Mouse (Mus musculus) hindbrain, embryonic 13.5 days (tissue): ENCODE measurements at regions not wholly inside any gene's neighbourhood (a gene's known extent, or its start where the extent isn't known, plus 50 kb on each side); places are given as distances from the start of the nearest gene placed in this dataset.
"Not testable (repeated sequence)": the region's sequence is repeated elsewhere in the genome, so short reads cannot be mapped to it uniquely, and the experiment has no call there.

Experiments
- ATAC-seq: fragments of 200-750 bp; cut with Nextera tagmentation; 2 replicates; pipeline ENCODE4 v1.8.0; 2017; ENCODE audit warnings: moderate TSS enrichment; ENCODE audit not compliant: low FRiP score
- H3K27ac ChIP-seq: fragments of 300-500 bp; sonication (generic); 2 replicates; pipeline ENCODE4 v1.5.1; 2015; ENCODE audit warnings: inconsistent platforms, mild to moderate bottlenecking, moderate library complexity
- H3K27me3 ChIP-seq: fragments of 300-500 bp; sonication (generic); 2 replicates; pipeline ENCODE4 v1.6.1; 2015; ENCODE audit warnings: mild to moderate bottlenecking, inconsistent platforms
- H3K36me3 ChIP-seq: fragments of 300-500 bp; sonication (generic); 2 replicates; pipeline ENCODE4 v1.6.1; 2015; ENCODE audit warnings: mild to moderate bottlenecking, inconsistent platforms
- H3K4me1 ChIP-seq: fragments of 300-500 bp; sonication (generic); replicated peaks from 2 replicates; pipeline ENCODE4 v1.6.1; 2015; ENCODE audit warnings: inconsistent platforms
- H3K4me2 ChIP-seq: fragments of 300-500 bp; sonication (generic); 2 replicates; pipeline ENCODE4 v1.6.1; 2015; ENCODE audit warnings: inconsistent platforms, mild to moderate bottlenecking, moderate library complexity
- H3K4me3 ChIP-seq: fragments of 300-500 bp; sonication (generic); 2 replicates; pipeline ENCODE4 v1.5.1; 2015; ENCODE audit warnings: mild to moderate bottlenecking, inconsistent platforms
- H3K9ac ChIP-seq: fragments of 300-500 bp; sonication (generic); 2 replicates; pipeline ENCODE4 v1.6.1; 2015; ENCODE audit warnings: mild to moderate bottlenecking, inconsistent platforms
- H3K9me3 ChIP-seq: fragments of 300-500 bp; sonication (generic); 2 replicates; pipeline ENCODE4 v1.6.1; 2016; ENCODE audit warnings: inconsistent platforms
- WGBS: fragments of 180-500 bp; shearing (Covaris S2); methylation state at CpG from one replicate; pipeline ENCODE4 v1.1.7; 2015; 5-methylcytosine and 5-hydroxymethylcytosine counted together

GRCm38 (mm10) chr9:85637274-85637673, 111.9 kb downstream of the Ibtk start:
- Histone ChIP-seq H3K36me3 (no peaks in the 10 kb centered on the region), H3K27ac (no peak overlapping the region), H3K9ac (no peak overlapping the region), H3K9me3 (0 out of 2 replicates have a peak, but pooled peaks cover 4% of the 10 kb centered on the region), H3K4me2 (no peak overlapping the region), H3K4me1 (no peaks in the 10 kb centered on the region), H3K27me3 (no peaks in the 10 kb centered on the region), H3K4me3 (no peak overlapping the region)
- WGBS, result 89% methylated on average over 3 of the region's 3 CpGs
- no peak for ATAC-seq

GRCm38 (mm10) chr9:85636131-85636447, 113.0 kb downstream of the Ibtk start:
- 78% methylated on average over 3 of the region's 3 CpGs for WGBS
- H3K36me3 ChIP-seq, result no peaks in the 10 kb centered on the region
- 0 out of 2 replicates have a peak, but pooled peaks cover 4% of the 10 kb centered on the region for H3K9me3 ChIP-seq
- no peak overlapping the region for H3K4me3 ChIP-seq
- no peak overlapping the region for H3K9ac ChIP-seq
- H3K27me3 ChIP-seq, result no peaks in the 10 kb centered on the region
- H3K4me2 ChIP-seq, result no peak overlapping the region
- H3K27ac ChIP-seq, result no peak overlapping the region
- no peak for ATAC-seq
- no peaks in the 10 kb centered on the region for H3K4me1 ChIP-seq

- H3K27ac ChIP-seq, result no peak overlapping the region
- 0 out of 2 replicates have a peak, but pooled peaks cover 4% of the 10 kb centered on the region for H3K9me3 ChIP-seq
- no peaks in the 10 kb centered on the region for H3K4me1 ChIP-seq
- 0 out of 2 replicates have a peak, but pooled peaks have one; percentile 28 for ATAC-seq
- no peaks in the 10 kb centered on the region for H3K27me3 ChIP-seq
- no peak overlapping the region for H3K4me3 ChIP-seq
- WGBS, result 89% methylated on average over 12 of the region's 12 CpGs
- H3K9ac ChIP-seq, result no peak overlapping the region
- H3K36me3 ChIP-seq, result no peaks in the 10 kb centered on the region
- no peak overlapping the region for H3K4me2 ChIP-seq
Measured at GRCm38 (mm10) chr9:85635438-85636130, 113.5 kb downstream of the Ibtk start.

- not testable (repeated sequence) for ATAC-seq
- WGBS, result 84% methylated on average over 3 of the region's 3 CpGs
Measured at GRCm38 (mm10) chr9:85634786-85635185, 114.3 kb downstream of the Ibtk start.

GRCm38 (mm10) chr9:85617972-85618371, 131.2 kb downstream of the Ibtk start:
- WGBS, result 89% methylated on average over 3 of the region's 3 CpGs
- no peaks in the 10 kb centered on the region for H3K4me1 ChIP-seq
- no peak overlapping the region for H3K9ac ChIP-seq
- H3K4me2 ChIP-seq, result no peak overlapping the region
- H3K4me3 ChIP-seq, result no peak overlapping the region
- no peaks in the 10 kb centered on the region for H3K36me3 ChIP-seq
- H3K27ac ChIP-seq, result no peak overlapping the region
- H3K9me3 ChIP-seq, result no peaks in the 10 kb centered on the region
- no peaks in the 10 kb centered on the region for H3K27me3 ChIP-seq
- ATAC-seq, result no peak

More at GRCm38 (mm10) chr9:85634786-85635185, 114.3 kb downstream of the Ibtk start:
- not testable (repeated sequence) for H3K4me2 ChIP-seq, H3K9ac ChIP-seq, H3K4me3 ChIP-seq, H3K27ac ChIP-seq, H3K36me3 ChIP-seq, H3K9me3 ChIP-seq, H3K27me3 ChIP-seq, H3K4me1 ChIP-seq

GRCm38 (mm10) chr9:85617177-85617777, 131.9 kb downstream of the Ibtk start:
- Histone ChIP-seq H3K27ac (no peak overlapping the region), H3K9me3 (no peaks in the 10 kb centered on the region), H3K4me3 (no peak overlapping the region), H3K4me2 (no peak overlapping the region), H3K27me3 (no peaks in the 10 kb centered on the region), H3K36me3 (no peaks in the 10 kb centered on the region), H3K4me1 (no peaks in the 10 kb centered on the region), H3K9ac (no peak overlapping the region)
- no peak for ATAC-seq
- WGBS, result 76% methylated on average over 2 of the region's 2 CpGs

- Histone ChIP-seq H3K4me3 (no peak overlapping the region), H3K9me3 (no peaks in the 10 kb centered on the region), H3K4me2 (no peak overlapping the region), H3K36me3 (no peaks in the 10 kb centered on the region), H3K27me3 (no peaks in the 10 kb centered on the region), H3K4me1 (no peaks in the 10 kb centered on the region), H3K9ac (no peak overlapping the region), H3K27ac (no peak overlapping the region)
- WGBS, result 92% methylated on average over 12 of the region's 12 CpGs
- no peak for ATAC-seq
Measured at GRCm38 (mm10) chr9:85616266-85616869, 132.8 kb downstream of the Ibtk start.

GRCm38 (mm10) chr9:85609152-85609551, 140.0 kb downstream of the Ibtk start:
- Histone ChIP-seq H3K4me1 (no peaks in the 10 kb centered on the region), H3K4me3 (no peak overlapping the region), H3K9ac (no peak overlapping the region), H3K27ac (no peak overlapping the region), H3K36me3 (no peaks in the 10 kb centered on the region), H3K4me2 (no peak overlapping the region), H3K9me3 (no peaks in the 10 kb centered on the region), H3K27me3 (no peaks in the 10 kb centered on the region)
- ATAC-seq, result peak; percentile 76
- WGBS, result 73% methylated on average over 3 of the region's 3 CpGs

GRCm38 (mm10) chr9:85596959-85597358, 152.2 kb downstream of the Ibtk start:
- Histone ChIP-seq H3K4me2 (no peak overlapping the region), H3K9ac (no peak overlapping the region)

GRCm38 (mm10) chr9:85593867-85594266, 155.3 kb downstream of the Ibtk start:
- ATAC-seq, result no peak
- H3K9me3 ChIP-seq, result no peaks in the 10 kb centered on the region
- no peaks in the 10 kb centered on the region for H3K27me3 ChIP-seq
- H3K36me3 ChIP-seq, result no peaks in the 10 kb centered on the region
- H3K4me2 ChIP-seq, result no peak overlapping the region
- 69% methylated on average over 4 of the region's 4 CpGs for WGBS
- H3K4me3 ChIP-seq, result no peak overlapping the region
- H3K9ac ChIP-seq, result no peak overlapping the region
- H3K4me1 ChIP-seq, result no peaks in the 10 kb centered on the region
- H3K27ac ChIP-seq, result no peak overlapping the region

More at GRCm38 (mm10) chr9:85596959-85597358, 152.2 kb downstream of the Ibtk start:
- no peak overlapping the region for H3K27ac ChIP-seq
- H3K9me3 ChIP-seq, result no peaks in the 10 kb centered on the region
- H3K4me3 ChIP-seq, result no peak overlapping the region
- WGBS, result 48% methylated on average over 2 of the region's 2 CpGs
- ATAC-seq, result no peak
- H3K4me1 ChIP-seq, result no peaks in the 10 kb centered on the region
- no peaks in the 10 kb centered on the region for H3K36me3 ChIP-seq
- no peaks in the 10 kb centered on the region for H3K27me3 ChIP-seq

GRCm38 (mm10) chr9:85592639-85593038, 156.5 kb downstream of the Ibtk start:
- 94% methylated on average over 4 of the region's 4 CpGs for WGBS
- no peak for ATAC-seq

GRCm38 (mm10) chr9:85589210-85589609, 159.9 kb downstream of the Ibtk start:
- ATAC-seq, result no peak
- Histone ChIP-seq H3K9ac (no peak overlapping the region), H3K27ac (no peak overlapping the region), H3K36me3 (no peaks in the 10 kb centered on the region), H3K9me3 (peaks cover 1% of the 10 kb centered on the region; the same call in 1 of the 2 replicates), H3K27me3 (no peaks in the 10 kb centered on the region), H3K4me3 (no peak overlapping the region), H3K4me2 (no peak overlapping the region), H3K4me1 (no peaks in the 10 kb centered on the region)
- 88% methylated on average over 3 of the region's 3 CpGs for WGBS

More at GRCm38 (mm10) chr9:85592639-85593038, 156.5 kb downstream of the Ibtk start:
- Histone ChIP-seq H3K4me2 (no peak overlapping the region), H3K27ac (no peak overlapping the region), H3K27me3 (no peaks in the 10 kb centered on the region), H3K4me3 (no peak overlapping the region), H3K9me3 (no peaks in the 10 kb centered on the region), H3K4me1 (no peaks in the 10 kb centered on the region), H3K36me3 (no peaks in the 10 kb centered on the region), H3K9ac (no peak overlapping the region)
